Mouse (Mus musculus) Patski (cell line): ENCODE results near the gene Inka2. TPM values are rescaled to one million over a fixed set of nuclear protein-coding genes. Genes with fewer than 3 reads are reported as not detected.
A peak's percentile ranks its signal among the peaks of the same experiment; 100 is the strongest.

Experiments used
- ATAC-seq: fragments of 100-300 bp; one replicate; pipeline ENCODE4 v1.8.0; 2021
- CTCF ChIA-PET: fragments of 350-600 bp; sonication (Branson Sonifier 250); formaldehyde crosslinking; loops from one replicate; lab custom pipeline; 2022; ENCODE audit warnings: inconsistent platforms; lab: Charles Lee
- POLR2A ChIA-PET: fragments of 350-600 bp; sonication (Branson Sonifier 250); formaldehyde crosslinking; loops from one replicate; lab custom pipeline; 2022; ENCODE audit warnings: antibody characterized with exemption, inconsistent platforms; lab: Charles Lee
- DNase-seq: peaks from one replicate; pipeline ENCODE4 v3.0.0-alpha.2; 2011; ENCODE audit warnings: low read depth, low spot score
- H3K27me3 ChIP-seq: fragments of 371-371 bp; one replicate; pipeline ENCODE4 v1.5.1; 2021
- CTCF ChIP-seq: fragments of 100-300 bp; IDR thresholded peaks from one replicate; pipeline ENCODE4 v1.5.1; 2021
- in situ Hi-C: fragments of 300-500 bp; cut with MboI; formaldehyde crosslinking; loops from 3 replicates; pipeline ENCODE4 v1.11.1; 2018; ENCODE audit warnings: low pct_unique_long_range_greater_than_20kb, mixed read lengths
- polyA plus RNA-seq: library from polyadenylated mRNA; unstranded; gene quantifications from one replicate; pipeline ENCODE4 v1.2.3, GENCODE M21; 2021

Inka2 gene
- polyA plus RNA-seq, 1 experiment from 2014 or later: 4.4 TPM

- ATAC-seq (peak; percentile 86), DNase-seq (peak; percentile 61)
- CTCF ChIA-PET: interaction anchor here (0.6 to 4.3 kb wide), 34 partner anchors 10 to 584 kb away, joined by 3 to 39 read pairs (median 3); no protein-coding TSS in a partner anchor
- POLR2A ChIA-PET: interaction anchor here (1.1 to 1.2 kb wide), 2 partner anchors 46 to 49 kb away, joined by 3 to 4 read pairs; no protein-coding TSS in a partner anchor
- no peaks in the 10 kb centered on the region for H3K27me3 ChIP-seq
- TF ChIP-seq CTCF: peak; percentile 94
- in situ Hi-C loops: loop anchor here (25.0 kb wide), 1 partner anchor 1038 kb away; no protein-coding TSS in a partner anchor
Measured at GRCm38 (mm10) chr3:105674595-105675218, 29.7 kb upstream of the Inka2 start.

GRCm38 (mm10) chr3:105675932-105676331 lies 28.5 kb upstream of the Inka2 start:
- H3K27me3 ChIP-seq: no peaks in the 10 kb centered on the region
- in situ Hi-C loops: loop anchor here (25.0 kb wide), 1 partner anchor 1036 kb away; no protein-coding TSS in a partner anchor
- ChIA-PET POLR2A (interaction anchor here (0.6 kb wide), 1 partner anchor 95 kb away, joined by 5 read pairs; no protein-coding TSS in a partner anchor), CTCF (interaction anchor here (0.8 to 4.3 kb wide), 8 partner anchors 12 to 246 kb away, joined by 4 to 39 read pairs (median 10); no protein-coding TSS in a partner anchor)
- TF ChIP-seq CTCF: no peak
- ATAC-seq (no peak), DNase-seq (no peak)

GRCm38 (mm10) chr3:105680346-105680745 lies 24.1 kb upstream of the Inka2 start:
- POLR2A ChIA-PET: no interaction called here

GRCm38 (mm10) chr3:105686394-105687323 lies 17.7 kb upstream of the Inka2 start:
- in situ Hi-C loops: loop anchor here (5.0 to 25.0 kb wide), 2 partner anchors 36 to 1026 kb away; no protein-coding TSS in a partner anchor
- TF ChIP-seq CTCF: no peak
- peaks cover 11% of the 10 kb centered on the region for H3K27me3 ChIP-seq
- POLR2A ChIA-PET: interaction anchor here (1.8 kb wide), 1 partner anchor 33 kb away, joined by 4 read pairs; no protein-coding TSS in a partner anchor
- peak; percentile 32 for ATAC-seq
- CTCF ChIA-PET: interaction anchor here (1.3 to 11.2 kb wide), 2 partner anchors 12 to 38 kb away, joined by 3 to 140 read pairs; no protein-coding TSS in a partner anchor
- no peak for DNase-seq

More at GRCm38 (mm10) chr3:105680346-105680745, 24.1 kb upstream of the Inka2 start:
- CTCF ChIA-PET: interaction anchor here (1.1 to 3.6 kb wide), 2 partner anchors 46 to 219 kb away, joined by 3 to 16 read pairs; no protein-coding TSS in a partner anchor
- DNase-seq (no peak), ATAC-seq (no peak)
- in situ Hi-C loops: loop anchor here (5.0 to 25.0 kb wide), 4 partner anchors 217 to 1032 kb away; partner anchors contain the start of gene Atp5f1
- no peak for TF ChIP-seq CTCF
- H3K27me3 ChIP-seq: no peaks in the 10 kb centered on the region

GRCm38 (mm10) chr3:105687324-105688060 lies 16.9 kb upstream of the Inka2 start, which contains the start of gene Ddx20:
Ddx20 (minus strand) TSS chr3:105687574.
- ATAC-seq (peak; percentile 98), DNase-seq (peak; percentile 98)
- CTCF ChIA-PET: interaction anchor here (0.6 to 11.2 kb wide), 10 partner anchors 12 to 212 kb away, joined by 3 to 140 read pairs (median 3); no protein-coding TSS in a partner anchor
- in situ Hi-C loops: loop anchor here (5.0 to 25.0 kb wide), 2 partner anchors 35 to 1025 kb away; no protein-coding TSS in a partner anchor
- H3K27me3 ChIP-seq: peaks cover 11% of the 10 kb centered on the region
- no peak for TF ChIP-seq CTCF
- POLR2A ChIA-PET: interaction anchor here (1.5 to 1.8 kb wide), 3 partner anchors 18 to 38 kb away, joined by 4 to 13 read pairs (median 5); no protein-coding TSS in a partner anchor

GRCm38 (mm10) chr3:105688536-105688935 lies 15.9 kb upstream of the Inka2 start:
- ChIA-PET CTCF (interaction anchor here (0.7 to 11.2 kb wide), 8 partner anchors 9 to 211 kb away, joined by 3 to 140 read pairs (median 3); no protein-coding TSS in a partner anchor), POLR2A (interaction anchor here (1.5 to 1.6 kb wide), 2 partner anchors 17 to 37 kb away, joined by 5 to 13 read pairs; no protein-coding TSS in a partner anchor)
- peaks cover 17% of the 10 kb centered on the region for H3K27me3 ChIP-seq
- ATAC-seq (no peak), DNase-seq (no peak)
- in situ Hi-C loops: loop anchor here (5.0 to 25.0 kb wide), 2 partner anchors 34 to 1024 kb away; no protein-coding TSS in a partner anchor
- no peak for TF ChIP-seq CTCF

GRCm38 (mm10) chr3:105693327-105694080 lies 10.9 kb upstream of the Inka2 start:
- no peak for DNase-seq
- peaks cover 29% of the 10 kb centered on the region for H3K27me3 ChIP-seq
- in situ Hi-C loops: loop anchor here (25.0 kb wide), 1 partner anchor 1019 kb away; no protein-coding TSS in a partner anchor
- no peak for TF ChIP-seq CTCF
- ChIA-PET CTCF (interaction anchor here (1.3 to 11.2 kb wide), 3 partner anchors 19 to 57 kb away, joined by 3 to 140 read pairs (median 4); no protein-coding TSS in a partner anchor), POLR2A (no interaction called here)
- no peak for ATAC-seq
